Mouse (Mus musculus) hindbrain, embryonic 14.5 days (tissue): ENCODE results near the gene Nubp2. TPM values are rescaled to one million over a fixed set of nuclear protein-coding genes. Genes with fewer than 3 reads are reported as not detected.

Source experiments
- ATAC-seq: fragments of 200-750 bp; cut with Nextera tagmentation; 2 replicates; pipeline ENCODE4 v1.8.0; 2017; ENCODE audit warnings: moderate number of reproducible peaks, mild to moderate bottlenecking, moderate TSS enrichment, moderate library complexity; ENCODE audit not compliant: low FRiP score
- DNase-seq: peaks from one replicate; pipeline ENCODE4 v3.0.0-alpha.2; 2015; ENCODE audit warnings: low spot score
- H3K27ac ChIP-seq: fragments of 300-500 bp; sonication (generic); 2 replicates; pipeline ENCODE4 v1.5.1; 2014; ENCODE audit warnings: mild to moderate bottlenecking, moderate library complexity
- H3K27me3 ChIP-seq: fragments of 300-500 bp; sonication (generic); 2 replicates; pipeline ENCODE4 v1.6.1; 2014; ENCODE audit warnings: mild to moderate bottlenecking, low read length, mixed read lengths; ENCODE audit not compliant: control insufficient read depth, insufficient read depth
- H3K36me3 ChIP-seq: fragments of 300-500 bp; sonication (generic); replicated peaks from 2 replicates; pipeline ENCODE4 v1.6.1; 2014; ENCODE audit not compliant: control insufficient read depth, insufficient read depth
- H3K4me1 ChIP-seq: fragments of 300-500 bp; sonication (generic); replicated peaks from 2 replicates; pipeline ENCODE4 v1.6.1; 2014; ENCODE audit warnings: antibody characterized with exemption, low read length, mixed read lengths; ENCODE audit not compliant: control insufficient read depth, insufficient read depth
- H3K4me2 ChIP-seq: fragments of 300-500 bp; sonication (generic); replicated peaks from 2 replicates; pipeline ENCODE4 v1.6.1; 2014; ENCODE audit warnings: mild to moderate bottlenecking, moderate library complexity
- H3K4me3 ChIP-seq: fragments of 300-500 bp; sonication (generic); replicated peaks from 2 replicates; pipeline ENCODE4 v1.5.1; 2014; ENCODE audit warnings: mild to moderate bottlenecking, low read length
- H3K9ac ChIP-seq: fragments of 300-500 bp; sonication (generic); 2 replicates; pipeline ENCODE4 v1.6.1; 2014
- H3K9me3 ChIP-seq: fragments of 300-500 bp; sonication (generic); 2 replicates; pipeline ENCODE4 v1.6.1; 2016; ENCODE audit warnings: low read length; ENCODE audit not compliant: control insufficient read depth
- WGBS: fragments of 180-500 bp; shearing (Covaris S2); extraction: QIAGEN DNeasy Blood & Tissue Kit; methylation state at CpG from one replicate; pipeline ENCODE4 v1.1.7; 2014; 5-methylcytosine and 5-hydroxymethylcytosine counted together
- polyA plus RNA-seq: library from polyadenylated mRNA; unstranded; fragments of >200 nt; fragmentation: Nextera tagmentation; extraction: Ambion mirVana; gene quantifications from 2 replicates; pipeline ENCODE4 v1.2.1, GENCODE M21; 2014

Gene Nubp2
- polyA plus RNA-seq, 1 experiment from 2014 or later = 72.8 TPM

GRCm38 (mm10) chr17:24903767-24904166 lies 17.6 kb upstream of the Nubp2 start:
- 92% methylated on average over 9 of the region's 9 CpGs for WGBS
- ATAC-seq = no peak

GRCm38 (mm10) chr17:24902671-24903474 lies 16.7 kb upstream of the Nubp2 start:
- 69% methylated on average over 9 of the region's 9 CpGs for WGBS
- no peak overlapping the region for H3K9ac ChIP-seq
- no peak for ATAC-seq
- H3K27me3 ChIP-seq = no peaks in the 10 kb centered on the region
- no peak overlapping the region for H3K4me2 ChIP-seq
- H3K9me3 ChIP-seq = no peaks in the 10 kb centered on the region
- H3K4me1 ChIP-seq = peaks cover 3% of the 10 kb centered on the region; the same call in 1 of the 2 replicates
- H3K4me3 ChIP-seq = no peak overlapping the region
- H3K36me3 ChIP-seq = peaks cover 100% of the 10 kb centered on the region
- no peak for DNase-seq
- no peak overlapping the region for H3K27ac ChIP-seq

More at GRCm38 (mm10) chr17:24903767-24904166, 17.6 kb upstream of the Nubp2 start:
- Histone ChIP-seq H3K36me3 (peaks cover 100% of the 10 kb centered on the region), H3K4me2 (no peak overlapping the region), H3K9ac (no peak overlapping the region), H3K27ac (no peak overlapping the region), H3K27me3 (no peaks in the 10 kb centered on the region), H3K4me1 (no peaks in the 10 kb centered on the region), H3K4me3 (no peak overlapping the region), H3K9me3 (no peaks in the 10 kb centered on the region)
- no peak for DNase-seq

- Histone ChIP-seq H3K9me3 (no peaks in the 10 kb centered on the region), H3K4me3 (no peak overlapping the region), H3K9ac (no peak overlapping the region), H3K27me3 (no peaks in the 10 kb centered on the region), H3K4me2 (no peak overlapping the region), H3K36me3 (peaks cover 100% of the 10 kb centered on the region), H3K27ac (no peak overlapping the region), H3K4me1 (peaks cover 10% of the 10 kb centered on the region; the same call in 1 of the 2 replicates)
- WGBS = 88% methylated on average over 5 of the region's 5 CpGs
- DNase-seq = no peak
- no peak for ATAC-seq
Observed at GRCm38 (mm10) chr17:24902124-24902523, 16.0 kb upstream of the Nubp2 start.

GRCm38 (mm10) chr17:24900014-24900413 lies 13.9 kb upstream of the Nubp2 start:
- no peak overlapping the region for H3K4me2 ChIP-seq
- H3K9ac ChIP-seq = no peak overlapping the region
- H3K27me3 ChIP-seq = no peaks in the 10 kb centered on the region
- DNase-seq (no peak), ATAC-seq (no peak)
- H3K4me1 ChIP-seq = peaks cover 22% of the 10 kb centered on the region
- peaks cover 79% of the 10 kb centered on the region for H3K36me3 ChIP-seq
- no peak overlapping the region for H3K27ac ChIP-seq
- no peaks in the 10 kb centered on the region for H3K9me3 ChIP-seq
- no peak overlapping the region for H3K4me3 ChIP-seq
- whole genome bisulfite sequencing = 96% methylated on average over 6 of the region's 6 CpGs

- H3K4me3 ChIP-seq = no peak overlapping the region
- H3K27ac ChIP-seq = no peak overlapping the region
- H3K4me2 ChIP-seq = no peak overlapping the region
- H3K27me3 ChIP-seq = no peaks in the 10 kb centered on the region
- H3K36me3 ChIP-seq = peaks cover 70% of the 10 kb centered on the region
- H3K4me1 ChIP-seq = peaks cover 26% of the 10 kb centered on the region
- DNase-seq (no peak), ATAC-seq (no peak)
- no peak overlapping the region for H3K9ac ChIP-seq
- WGBS = 83% methylated on average over 5 of the region's 5 CpGs
- no peaks in the 10 kb centered on the region for H3K9me3 ChIP-seq
Observed at GRCm38 (mm10) chr17:24899153-24899552, 13.0 kb upstream of the Nubp2 start.

- 0 out of 2 replicates have a peak overlapping the region, but pooled peaks have one; percentile 97 for H3K4me2 ChIP-seq
- peaks cover 34% of the 10 kb centered on the region for H3K4me1 ChIP-seq
- H3K9me3 ChIP-seq = no peaks in the 10 kb centered on the region
- H3K4me3 ChIP-seq = no peak overlapping the region
- H3K27ac ChIP-seq = no peak overlapping the region
- H3K9ac ChIP-seq = no peak overlapping the region
- ATAC-seq (no peak), DNase-seq (no peak)
- peaks cover 68% of the 10 kb centered on the region for H3K36me3 ChIP-seq
- WGBS = 82% methylated on average over 4 of the region's 4 CpGs
- H3K27me3 ChIP-seq = no peaks in the 10 kb centered on the region
Observed at GRCm38 (mm10) chr17:24898041-24898854, 12.1 kb upstream of the Nubp2 start.

GRCm38 (mm10) chr17:24897600-24897999 lies 11.5 kb upstream of the Nubp2 start:
- peaks cover 34% of the 10 kb centered on the region for H3K4me1 ChIP-seq
- DNase-seq = no peak
- ATAC-seq = no peak

GRCm38 (mm10) chr17:24896993-24897269 lies 10.8 kb upstream of the Nubp2 start:
- no peaks in the 10 kb centered on the region for H3K9me3 ChIP-seq
- H3K4me1 ChIP-seq = peaks cover 34% of the 10 kb centered on the region
- no peaks in the 10 kb centered on the region for H3K27me3 ChIP-seq
- peaks cover 68% of the 10 kb centered on the region for H3K36me3 ChIP-seq
- peak overlapping the region; percentile 97 for H3K4me2 ChIP-seq
- WGBS = 31% methylated on average over 11 of the region's 11 CpGs
- H3K4me3 ChIP-seq = peak overlapping the region; percentile 71
- ATAC-seq = no peak
- H3K27ac ChIP-seq = peak overlapping the region; percentile 85
- no peak for DNase-seq
- peak overlapping the region; percentile 88 for H3K9ac ChIP-seq

More at GRCm38 (mm10) chr17:24897600-24897999, 11.5 kb upstream of the Nubp2 start:
- Histone ChIP-seq H3K36me3 (peaks cover 68% of the 10 kb centered on the region), H3K4me3 (peak overlapping the region; percentile 71; the same call in 1 of the 2 replicates), H3K4me2 (peak overlapping the region; percentile 97), H3K27me3 (no peaks in the 10 kb centered on the region), H3K9ac (peak overlapping the region; percentile 88), H3K9me3 (no peaks in the 10 kb centered on the region), H3K27ac (no peak overlapping the region)
- WGBS = 78% methylated on average over 4 of the region's 4 CpGs

- peak within 1 kb of the TSS; percentile 71 for H3K4me3 ChIP-seq
- H3K4me1 ChIP-seq = peaks cover 34% of the 10 kb centered on the region
- H3K27me3 ChIP-seq = no peaks in the 10 kb centered on the region
- H3K27ac ChIP-seq = peak within 1 kb of the TSS; percentile 86
- peaks cover 68% of the 10 kb centered on the region for H3K36me3 ChIP-seq
- peak; percentile 60 for ATAC-seq
- peak within 1 kb of the TSS; percentile 88 for H3K9ac ChIP-seq
- DNase-seq = peak; percentile 69
- 1% methylated on average over 50 of the region's 50 CpGs for WGBS
- H3K9me3 ChIP-seq = no peaks in the 10 kb centered on the region
- peak within 1 kb of the TSS; percentile 97 for H3K4me2 ChIP-seq
Observed at GRCm38 (mm10) chr17:24896241-24896992, 10.3 kb upstream of the Nubp2 start, which contains the start of gene Nme3. Nme3 (plus strand) TSS chr17:24896500.
